Mouse (Mus musculus): ENCODE measurements around the gene Gfm2. TPM values are rescaled to one million over a fixed set of nuclear protein-coding genes. Genes with fewer than 3 reads are reported as not detected.

The Gfm2 gene
- total RNA-seq, 2 experiments from 2014 or later: 21.0 to 30.8 TPM

DNA sequence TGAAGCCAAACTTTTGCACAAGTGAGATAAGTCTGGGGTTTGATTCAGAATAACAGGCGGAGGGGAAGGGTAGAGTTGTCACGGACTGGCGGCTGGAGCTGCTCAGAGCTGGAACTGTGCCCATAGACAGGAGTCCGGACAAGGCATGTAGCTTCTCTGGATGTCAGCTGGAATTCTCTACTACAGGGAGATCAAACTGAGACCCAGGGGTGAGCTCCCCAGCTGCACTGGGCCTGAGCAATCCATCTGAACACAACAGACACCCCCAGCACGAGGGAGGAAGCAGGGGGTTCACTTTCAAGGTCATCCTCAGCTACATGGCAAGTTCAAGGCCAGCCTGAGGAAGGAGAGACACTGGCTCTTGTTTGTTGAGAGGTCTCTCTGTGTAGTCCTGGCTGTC lies 46.9 kb downstream of the Gfm2 start:
- intact Hi-C loops (cut with DNase I): no loop called here
- no peak for DNase-seq (ENCODE audit: low spot score in 2 of 2)

DNA sequence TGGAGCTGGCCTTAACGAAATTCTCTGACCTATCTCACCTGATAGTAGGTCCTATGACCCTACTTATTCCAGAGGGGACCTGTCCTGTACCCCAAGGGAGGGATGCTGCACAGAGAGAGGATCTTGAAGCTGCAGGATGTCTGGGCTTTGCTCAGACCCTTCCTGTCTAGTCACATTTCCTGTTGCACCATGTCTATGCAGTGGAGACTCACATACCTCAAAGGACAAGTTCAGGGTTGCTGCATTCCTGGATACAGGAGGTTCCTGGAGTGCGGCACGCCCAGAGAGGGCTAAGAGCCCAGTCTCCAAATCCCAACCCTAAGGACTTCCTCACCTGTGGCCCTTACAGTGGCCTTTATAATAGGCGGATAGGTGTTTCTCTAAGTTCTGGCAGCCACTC lies 48.6 kb downstream of the Gfm2 start:
- intact Hi-C loops (cut with DNase I): no loop called here
- no peak for DNase-seq (ENCODE audit: low spot score in 2 of 2)

DNA sequence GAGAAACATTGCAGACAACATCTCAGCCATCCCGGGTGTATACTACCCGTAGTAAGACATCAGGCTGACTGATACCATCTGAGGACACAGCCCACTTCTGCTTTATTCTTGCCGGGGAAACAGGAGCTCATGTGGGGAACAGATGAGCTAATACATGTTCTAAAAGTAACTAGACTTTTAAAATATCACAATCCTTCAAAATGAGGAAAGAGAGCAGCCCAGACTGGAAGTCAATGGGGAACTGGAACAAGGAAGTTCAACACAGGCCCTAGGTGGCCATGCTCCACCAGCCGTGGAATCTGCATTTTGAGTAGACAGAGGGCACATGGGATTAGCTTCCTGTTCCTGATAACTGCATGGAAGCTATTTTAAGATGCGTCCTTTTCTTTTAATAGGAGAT lies 50.0 kb downstream of the Gfm2 start:
- DNase-seq (ENCODE audit: low spot score in 2 of 2): no peak

DNA sequence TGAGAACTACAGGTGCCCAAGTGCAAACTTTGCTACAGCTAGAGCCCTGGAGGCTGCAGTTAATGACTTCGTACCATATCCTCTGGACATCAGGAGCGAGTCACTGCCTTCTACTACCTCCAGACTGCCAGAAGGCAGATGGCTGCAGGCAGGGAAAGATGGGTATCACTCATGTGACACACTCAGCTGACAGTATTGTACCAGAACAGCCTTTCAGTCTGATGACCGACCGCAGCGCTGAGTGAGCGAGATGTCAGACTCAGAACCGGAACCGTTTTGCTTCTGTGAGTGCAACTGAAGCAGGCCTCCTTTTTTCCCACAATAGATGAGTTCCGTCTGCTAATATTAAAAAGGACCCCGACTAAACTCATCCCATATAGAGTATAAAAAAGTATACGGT lies 54.9 kb downstream of the Gfm2 start:
- no peak for DNase-seq (ENCODE audit: low spot score in 2 of 2)
- intact Hi-C loops (cut with DNase I): no loop called here

More for the DNA sequence above, 50.0 kb downstream of the Gfm2 start:
- intact Hi-C loops (cut with DNase I): no loop called here

DNA sequence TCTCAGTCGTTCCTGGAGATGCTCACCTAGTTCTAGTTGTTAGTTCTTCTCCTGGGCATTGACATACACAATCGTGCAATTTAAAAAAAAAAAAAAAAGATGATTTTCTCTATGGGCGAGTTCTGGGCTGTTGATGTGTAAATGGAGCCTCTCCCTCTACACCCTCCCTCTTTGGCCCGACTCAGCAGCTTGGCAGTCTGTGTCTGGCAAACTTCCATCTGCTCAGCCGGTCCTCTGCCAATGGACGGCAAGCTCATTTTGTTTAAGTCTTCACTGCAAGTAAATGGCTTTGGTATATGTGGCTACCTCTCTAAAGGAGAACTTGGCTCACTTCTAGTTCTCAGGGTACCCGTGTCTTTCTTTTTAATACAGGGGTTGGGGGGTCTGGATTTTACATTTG lies 55.7 kb downstream of the Gfm2 start:
- DNase-seq (ENCODE audit: low spot score in 2 of 2): peak; percentile 52 to 53
- intact Hi-C loops (cut with DNase I): no loop called here

DNA sequence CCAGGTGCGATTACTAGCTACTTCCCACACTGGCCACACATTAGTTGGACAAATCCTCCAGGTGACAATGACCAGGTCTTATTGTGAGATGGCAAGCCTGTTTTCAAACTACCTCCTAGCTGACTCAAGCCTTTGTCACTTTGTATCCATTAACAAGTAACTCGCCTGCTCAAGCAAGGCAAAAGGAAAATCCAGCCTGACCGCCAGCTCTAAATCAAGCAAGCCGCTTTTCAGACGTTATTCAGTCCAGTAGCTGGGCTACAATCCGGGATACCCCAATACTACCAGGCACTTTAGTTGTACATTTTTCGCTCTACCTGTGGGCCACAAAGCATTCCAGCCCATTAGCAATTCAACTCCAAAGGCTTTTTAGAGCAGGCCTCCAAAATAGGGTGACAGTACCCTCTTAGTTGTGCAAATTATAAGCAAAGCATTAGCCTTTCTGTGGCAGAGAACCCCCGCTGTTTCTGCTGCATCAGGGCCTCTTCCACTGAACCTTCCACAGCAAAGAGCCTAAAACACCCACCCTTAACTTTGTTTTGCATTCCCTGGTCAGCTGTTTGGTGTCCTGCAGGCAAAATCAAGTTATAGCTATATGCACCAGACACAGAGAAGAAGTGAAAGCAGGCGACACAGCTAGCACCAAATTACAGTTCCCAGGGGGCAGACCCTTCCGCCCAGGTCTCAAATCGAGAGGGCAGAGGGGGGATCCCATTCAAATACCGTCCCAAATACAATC lies 58.6 kb downstream of the Gfm2 start:
- intact Hi-C loops (cut with DNase I): no loop called here
- DNase-seq (ENCODE audit: low spot score in 2 of 2): no peak

DNA sequence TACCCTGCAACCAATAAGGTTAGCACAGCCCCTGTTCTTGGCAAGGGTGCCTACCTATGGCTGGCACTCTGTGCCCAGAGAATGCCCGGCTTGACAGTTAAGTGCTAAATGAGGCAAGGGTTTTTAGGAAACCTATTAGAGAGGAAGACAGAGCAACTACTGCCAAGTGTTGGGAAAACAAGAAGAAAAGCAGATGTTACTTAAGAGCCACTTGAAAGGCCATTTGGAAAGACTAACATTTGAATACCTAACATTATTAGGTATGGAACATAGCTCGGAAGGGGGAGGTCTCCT lies 59.1 kb downstream of the Gfm2 start:
- DNase-seq (ENCODE audit: low spot score in 2 of 2): no peak
- intact Hi-C loops (cut with DNase I): no loop called here

DNA sequence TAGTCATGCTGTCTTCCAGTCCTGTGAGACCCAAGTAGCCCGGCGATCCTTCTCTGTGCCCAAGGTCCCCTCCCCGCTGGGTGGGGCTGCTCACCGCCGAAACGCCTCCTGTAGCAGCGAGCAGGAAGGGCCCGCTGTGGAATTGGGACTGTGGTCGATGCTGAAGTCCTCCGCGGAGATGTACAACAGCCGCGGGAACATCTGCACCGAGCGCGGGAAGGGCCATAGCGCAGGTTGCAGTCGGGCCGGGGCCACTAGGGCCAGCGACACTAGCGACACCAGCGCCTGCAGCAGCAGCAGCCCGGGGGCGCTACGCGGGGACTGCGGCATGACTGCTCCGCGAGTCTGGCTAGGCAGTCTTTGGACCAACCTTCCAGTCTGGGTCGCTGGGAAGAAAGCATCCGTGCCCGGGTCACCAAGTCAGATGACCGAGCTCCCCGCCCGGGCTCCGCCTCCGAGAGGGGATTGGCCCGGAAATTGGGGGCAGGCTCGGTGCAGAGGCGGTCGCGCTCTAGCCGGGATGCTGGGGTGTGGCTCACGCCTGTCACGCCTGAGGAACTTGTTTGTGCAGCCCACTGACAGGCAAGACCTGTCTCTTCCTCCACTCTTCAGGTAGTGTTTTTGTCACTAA lies 60.3 kb downstream of the Gfm2 start, which contains the start of gene Hexb:
Hexb (minus strand) TSS at position 426 of the 631 bp plus-strand sequence.
- peak; percentile 87 to 90 for DNase-seq (ENCODE audit: low spot score in 2 of 2)
- intact Hi-C loops (cut with DNase I): no loop called here

DNA sequence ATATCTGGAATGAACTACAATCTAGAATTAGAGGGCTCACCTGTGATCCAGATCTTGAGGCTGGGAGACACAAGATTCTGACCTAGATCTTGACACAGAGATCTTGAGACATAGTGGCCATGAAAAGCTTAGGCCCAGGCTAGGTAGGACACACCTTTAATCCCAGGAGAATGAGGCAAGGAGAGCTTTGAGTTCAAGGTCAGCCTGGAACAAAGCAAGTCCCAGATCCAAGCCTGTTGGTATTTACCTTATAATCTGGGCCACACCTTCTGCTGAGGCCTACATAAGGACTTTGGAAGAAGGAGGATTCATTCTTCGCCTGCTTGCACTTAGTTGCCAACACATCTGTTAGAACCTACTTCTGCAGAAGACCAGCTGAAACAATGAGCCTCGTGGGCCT lies 61.4 kb downstream of the Gfm2 start:
- intact Hi-C loops (cut with DNase I): no loop called here
- no peak for DNase-seq (ENCODE audit: low spot score in 2 of 2)

DNA sequence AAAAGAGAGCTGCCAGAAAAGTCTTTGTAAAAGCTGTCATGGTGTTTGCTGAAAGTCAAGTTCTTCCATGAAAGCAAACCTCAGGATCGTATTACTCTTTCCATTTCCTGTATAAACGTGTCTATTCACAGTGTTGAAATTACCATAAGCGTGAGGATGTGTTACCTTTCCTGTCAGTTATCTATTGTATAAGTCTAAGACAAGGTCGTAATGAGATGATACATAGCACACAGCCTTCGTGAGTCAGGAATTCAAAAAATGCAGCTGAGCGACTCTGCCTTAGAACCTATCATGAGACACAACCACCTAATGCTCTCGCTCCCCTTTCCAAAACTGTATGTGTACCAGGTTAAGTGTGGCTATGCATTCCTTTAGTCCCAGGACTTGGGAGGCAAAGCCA lies 63.3 kb downstream of the Gfm2 start:
- intact Hi-C loops (cut with DNase I): no loop called here

DNA sequence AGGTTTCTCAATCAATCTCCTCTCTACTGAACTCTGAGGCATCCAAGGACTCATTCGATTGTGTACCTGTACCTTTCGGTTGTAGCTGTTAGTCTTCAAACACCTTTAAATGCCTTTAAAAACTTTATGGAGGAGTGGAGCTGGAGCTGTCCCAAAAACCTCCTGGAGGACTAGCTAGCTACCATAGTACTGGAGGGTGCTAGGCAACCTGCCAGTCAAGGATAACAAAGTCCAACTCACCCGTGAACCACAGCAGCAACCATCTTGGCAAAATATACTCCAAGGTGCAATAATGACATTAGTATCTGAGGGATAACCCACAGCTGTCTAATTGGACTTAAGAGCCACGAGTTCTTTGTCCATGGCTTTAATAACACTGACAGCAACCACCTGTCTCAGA lies 64.2 kb downstream of the Gfm2 start:
- no peak for DNase-seq (ENCODE audit: low spot score in 2 of 2)
- intact Hi-C loops (cut with DNase I): no loop called here

More for the DNA sequence above, 63.3 kb downstream of the Gfm2 start:
- no peak for DNase-seq (ENCODE audit: low spot score in 2 of 2)

DNA sequence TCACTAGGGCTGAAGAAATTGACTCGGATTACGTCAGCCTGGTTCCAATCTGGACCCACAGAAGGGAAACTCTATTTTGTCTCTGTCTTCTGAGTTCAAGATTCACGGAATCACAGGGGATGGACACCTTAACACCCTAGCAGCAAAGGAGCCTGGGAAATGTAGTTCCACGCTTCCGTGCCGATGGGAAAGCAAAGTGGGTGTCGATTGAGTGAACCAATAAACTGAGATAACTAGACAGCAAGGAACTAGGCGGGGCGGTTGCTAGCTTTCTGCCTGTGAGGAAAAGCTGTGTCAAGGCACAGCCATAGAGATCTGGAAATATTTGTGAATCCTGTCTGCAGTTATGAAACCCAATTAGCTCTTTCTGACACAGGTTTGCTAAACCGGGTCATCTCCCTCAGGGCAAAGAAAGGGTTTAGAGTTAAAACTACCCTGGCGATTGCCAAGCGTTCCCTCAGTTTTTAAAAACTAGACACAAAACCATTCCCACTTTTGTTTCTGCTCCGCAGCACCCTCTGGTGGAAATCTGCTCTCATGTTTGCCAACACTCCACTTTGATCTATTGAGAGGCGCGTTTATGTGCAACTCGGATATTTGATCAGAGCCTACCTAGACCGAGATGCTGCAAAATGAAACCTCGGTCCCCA lies 67.4 kb downstream of the Gfm2 start:
- intact Hi-C loops (cut with DNase I): no loop called here
- DNase-seq (ENCODE audit: low spot score in 2 of 2): peak; percentile 80 to 85

DNA sequence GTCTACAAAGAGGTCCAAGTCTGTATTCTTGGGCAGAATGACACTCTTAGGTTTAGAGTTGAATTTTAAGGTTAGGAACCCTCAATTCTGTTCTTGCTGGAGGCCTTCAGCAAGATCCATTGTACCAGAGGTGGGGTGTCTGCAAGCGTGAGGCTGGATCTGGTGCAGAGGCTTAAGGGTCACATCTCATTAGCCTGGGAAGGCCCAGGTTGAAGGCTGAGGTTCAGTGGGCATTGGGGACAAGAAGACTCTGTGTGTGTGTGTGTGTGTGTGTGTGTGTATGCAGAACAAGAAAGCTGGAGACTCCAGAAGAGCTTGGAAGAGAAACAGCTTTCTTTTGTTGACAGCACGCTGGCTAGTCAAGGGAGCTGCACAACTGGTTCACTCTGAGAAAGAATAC lies 68.3 kb downstream of the Gfm2 start:
- no peak for DNase-seq (ENCODE audit: low spot score in 2 of 2)
- intact Hi-C loops (cut with DNase I): no loop called here

DNA sequence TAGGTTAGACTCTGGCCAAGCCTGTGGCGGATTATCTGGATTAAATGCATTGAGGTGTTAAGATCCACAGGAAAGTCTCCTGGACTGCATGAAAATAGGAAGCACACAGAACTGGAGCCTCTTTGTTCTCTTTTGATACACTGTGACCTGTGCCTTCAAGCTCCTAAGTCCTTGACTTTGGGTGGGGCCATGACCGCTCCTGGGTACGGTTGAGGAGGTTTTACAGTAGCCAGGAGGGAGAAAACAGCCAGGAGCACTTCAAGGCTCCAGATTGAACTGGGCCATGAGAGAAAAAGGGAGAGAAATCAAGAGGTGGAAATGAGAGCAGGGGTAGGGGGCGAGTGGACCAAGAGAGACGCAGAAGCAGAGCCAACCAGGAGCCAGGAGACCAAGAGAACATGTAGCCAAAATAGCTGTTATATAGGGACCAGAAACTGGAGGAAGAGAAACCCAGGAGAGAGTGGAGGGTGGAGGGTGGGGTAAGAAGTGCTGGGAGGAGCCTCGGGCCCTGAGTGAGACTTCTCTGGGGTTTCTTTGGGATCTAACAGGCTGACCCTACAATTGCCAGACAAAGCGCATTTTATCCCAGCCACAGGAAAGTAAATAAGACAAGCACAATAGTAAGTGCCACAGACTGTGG lies 69.9 kb downstream of the Gfm2 start:
- intact Hi-C loops (cut with DNase I): no loop called here
- DNase-seq (ENCODE audit: low spot score in 2 of 2): no peak

DNA sequence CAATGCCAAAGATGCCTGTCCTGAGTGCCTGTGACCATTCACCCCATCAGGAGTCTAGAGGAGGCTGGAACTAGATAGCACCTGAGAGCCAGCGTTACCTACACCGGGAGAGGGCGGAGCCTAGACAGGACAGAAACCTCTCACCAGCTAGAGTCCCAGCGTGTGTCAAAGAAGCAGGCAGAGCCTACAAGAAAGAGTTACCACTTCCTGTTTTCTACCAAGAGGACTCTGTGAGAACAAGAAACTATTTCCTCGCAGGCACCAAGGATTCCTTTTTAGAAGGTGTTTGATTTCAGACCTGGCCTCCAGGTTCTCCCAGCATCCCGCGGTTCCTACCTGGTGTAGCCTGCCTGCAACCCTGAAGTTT lies 70.4 kb downstream of the Gfm2 start:
- no peak for DNase-seq (ENCODE audit: low spot score in 2 of 2)
- intact Hi-C loops (cut with DNase I): no loop called here

DNA sequence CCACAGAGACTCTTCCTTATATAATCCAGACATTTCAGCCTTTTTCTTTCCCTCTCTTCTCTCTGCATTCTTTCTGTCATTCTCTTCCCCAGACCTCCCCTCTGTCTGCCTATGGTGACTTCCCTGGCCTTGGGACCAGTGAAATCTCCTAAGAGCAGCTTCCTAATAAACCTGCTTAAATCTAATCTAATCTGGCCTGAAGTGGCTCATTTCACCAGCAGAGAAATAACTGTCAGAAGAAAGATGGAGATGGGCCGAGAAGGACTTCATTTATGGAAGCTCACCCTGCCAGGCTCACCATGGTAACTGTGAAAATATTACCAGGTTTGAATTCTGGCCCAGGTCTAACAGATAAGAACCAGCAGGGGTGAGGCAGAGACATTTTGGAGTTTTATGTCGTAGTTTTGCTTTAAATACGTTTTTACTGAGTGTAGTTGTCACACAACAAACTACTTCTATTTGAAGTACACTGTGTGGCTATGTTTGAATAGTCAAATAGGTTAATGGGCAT lies 70.8 kb downstream of the Gfm2 start:
- intact Hi-C loops (cut with DNase I): no loop called here
- no peak for DNase-seq (ENCODE audit: low spot score in 2 of 2)

DNA sequence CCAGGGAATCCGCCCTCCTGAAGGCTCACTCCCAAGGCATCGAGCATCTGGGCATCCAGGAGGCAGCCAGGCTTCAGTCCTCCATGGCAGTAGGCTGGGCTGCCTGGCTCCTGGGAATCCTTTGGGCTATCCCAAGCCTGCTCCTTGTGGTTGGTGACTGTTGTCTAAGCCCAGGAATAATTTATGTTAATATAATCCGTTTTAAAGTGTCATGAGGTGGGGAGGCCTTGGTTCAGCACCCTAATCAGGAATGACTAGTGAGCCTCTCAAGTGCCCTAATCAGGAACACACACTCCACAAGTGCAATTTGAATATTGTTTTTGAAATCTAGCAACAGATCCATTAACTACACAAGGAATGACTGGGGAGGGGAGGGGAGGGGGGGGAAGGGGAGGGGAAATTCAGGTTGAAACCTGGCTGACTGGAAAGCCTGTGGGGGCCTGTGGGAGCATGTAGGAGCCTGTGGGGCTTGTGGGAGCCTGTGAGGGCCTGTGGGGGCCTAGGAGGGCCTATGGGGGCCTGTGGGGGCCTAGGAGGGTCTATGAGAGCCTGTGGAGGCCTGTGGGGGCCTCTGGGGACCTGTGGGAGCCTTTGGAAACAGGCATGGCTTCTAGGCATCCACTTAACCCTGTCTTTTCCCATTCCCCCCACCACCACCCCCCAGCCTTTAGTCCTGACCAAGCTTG lies 77.0 kb downstream of the Gfm2 start:
- no peak for DNase-seq (ENCODE audit: low spot score in 2 of 2)
- intact Hi-C loops (cut with DNase I): no loop called here

DNA sequence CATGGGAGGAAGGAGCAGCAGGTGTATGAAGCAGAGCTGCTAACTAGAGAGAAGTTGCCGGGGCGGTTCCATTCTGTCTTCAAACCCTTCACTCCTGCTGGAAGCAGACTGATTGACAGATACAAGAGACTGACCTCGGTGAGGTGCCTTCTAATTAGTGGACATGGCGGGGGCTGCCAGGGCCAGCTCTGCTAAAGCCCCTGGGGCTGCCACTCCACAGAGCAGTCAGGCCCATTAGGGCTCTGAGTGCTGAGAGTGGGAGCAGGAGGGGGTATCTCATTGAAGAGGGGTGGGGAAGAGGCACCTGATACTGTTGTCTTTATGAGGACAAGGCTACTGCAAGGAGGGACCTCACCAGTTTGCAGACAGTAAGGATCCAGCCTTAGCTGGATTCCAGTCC lies 77.8 kb downstream of the Gfm2 start:
- no peak for DNase-seq (ENCODE audit: low spot score in 2 of 2)
- intact Hi-C loops (cut with DNase I): no loop called here

DNA sequence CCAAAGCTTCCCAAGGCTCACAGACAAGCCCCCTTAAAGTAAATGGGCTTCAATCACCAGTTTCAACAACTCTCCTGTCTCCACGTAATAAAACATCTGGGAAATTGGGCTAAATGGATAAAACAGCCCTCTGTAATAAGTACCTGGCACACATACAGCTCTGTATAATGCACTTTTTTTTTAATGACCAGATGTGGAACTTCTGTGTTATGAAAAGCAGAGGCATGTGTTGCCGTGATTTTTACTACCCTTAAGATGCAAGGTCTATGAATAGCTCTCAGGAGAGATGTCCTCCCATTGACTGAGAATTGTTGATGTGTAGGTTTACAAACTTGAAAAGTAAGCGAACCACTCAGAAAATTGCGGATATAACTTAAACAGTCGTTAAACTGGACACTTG lies 78.5 kb downstream of the Gfm2 start:
- DNase-seq (ENCODE audit: low spot score in 2 of 2): no peak
- intact Hi-C loops (cut with DNase I): no loop called here

DNA sequence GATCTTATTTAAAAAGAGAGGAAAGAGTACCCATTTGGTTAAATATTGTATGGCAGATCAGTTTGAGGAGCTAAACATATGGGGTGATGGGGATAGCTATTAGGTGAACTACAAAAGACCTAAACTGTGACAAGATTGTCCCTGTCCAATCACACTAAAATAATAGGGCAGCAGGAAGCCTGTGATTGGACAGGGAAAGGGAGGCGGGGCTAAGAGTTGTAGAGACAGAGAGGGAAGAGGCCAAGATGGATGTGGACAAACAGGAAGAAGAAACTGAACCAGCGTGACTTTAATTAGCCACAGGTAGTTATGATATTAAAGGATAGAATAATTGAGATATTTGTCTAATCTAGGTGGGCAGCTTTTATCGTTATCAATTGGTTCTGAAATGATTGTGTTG lies 82.3 kb downstream of the Gfm2 start:
- intact Hi-C loops (cut with DNase I): no loop called here
- no peak for DNase-seq (ENCODE audit: low spot score in 2 of 2)
